Mouse (Mus musculus) c-Kit-positive CD71-positive TER-119-positive erythroid progenitor cells, embryonic 14.5 days (primary cell): Measurements from ENCODE around the gene Sphk2.

Source experiments
- DNase-seq: peaks from one replicate; pipeline ENCODE4 v3.0.0-alpha.2; 2013; ENCODE audit warnings: low spot score

Gene Sphk2

DNA sequence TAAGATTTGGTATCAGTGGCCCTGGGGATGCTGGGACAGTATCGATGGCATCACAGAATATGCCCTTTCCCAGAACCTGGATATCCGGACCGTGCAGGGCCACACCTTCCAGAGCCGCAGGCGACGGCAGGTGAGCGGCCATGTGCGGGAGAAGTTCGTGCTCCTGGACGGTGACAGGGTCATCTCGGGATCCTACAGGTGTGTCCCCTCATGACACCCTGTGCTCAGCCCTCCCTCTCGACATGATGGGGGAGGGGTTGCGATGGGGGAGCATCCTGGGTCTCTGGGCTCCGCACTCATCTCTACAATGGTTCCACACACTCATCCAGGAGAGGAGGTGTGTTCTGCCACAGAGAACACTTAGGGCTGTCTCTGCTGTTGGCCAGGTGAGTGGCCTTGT, 6.0 kb upstream of the Sphk2 start:
- no peak for DNase-seq

- DNase-seq = no peak
These were observed 5.5 kb upstream of the Sphk2 start for GRCm38 (mm10) chr7:45723301-45723700.

GRCm38 (mm10) chr7:45722348-45722713, 4.5 kb upstream of the Sphk2 start:
- DNase-seq = no peak

- DNase-seq = no peak
These were observed 4.0 kb upstream of the Sphk2 start for GRCm38 (mm10) chr7:45721642-45722347.

GRCm38 (mm10) chr7:45721234-45721571, 3.4 kb upstream of the Sphk2 start:
- DNase-seq = no peak

GRCm38 (mm10) chr7:45720413-45721233, 2.8 kb upstream of the Sphk2 start, which contains the start of gene Fam83e:
Gene Fam83e, plus strand, starts transcription at chr7:45721212.
- DNase-seq = no peak

DNA sequence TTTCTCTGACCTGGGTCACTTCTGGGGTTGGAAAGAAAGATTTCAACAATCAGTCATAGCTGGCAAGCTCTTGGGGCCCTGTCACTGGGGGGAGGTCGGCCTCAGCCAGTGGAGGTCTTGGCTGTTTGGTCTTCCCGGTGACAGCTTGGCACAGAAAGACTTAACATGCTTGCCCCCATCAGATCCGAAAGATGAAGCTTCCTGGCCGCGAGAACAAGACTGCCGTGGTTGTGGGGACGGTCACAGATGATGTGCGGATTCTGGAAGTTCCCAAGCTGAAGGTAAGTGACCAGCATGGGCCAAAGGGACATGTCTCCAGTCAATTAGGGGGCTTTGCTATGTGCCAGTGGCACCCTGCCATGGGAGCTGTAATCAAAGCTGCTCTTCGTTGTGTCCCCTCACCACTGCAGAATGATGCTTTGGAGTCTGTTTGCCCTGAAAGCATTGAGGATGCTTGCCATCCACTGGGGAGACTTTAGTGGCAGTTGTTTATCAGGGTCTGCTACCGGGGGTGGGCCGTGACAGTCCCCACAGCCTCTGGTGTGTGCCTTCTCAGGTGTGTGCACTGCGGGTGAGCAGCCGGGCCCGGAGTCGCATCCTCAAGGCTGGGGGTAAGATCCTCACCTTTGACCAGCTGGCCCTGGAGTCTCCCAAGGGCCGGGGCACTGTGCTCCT, 2.1 kb upstream of the Sphk2 start:
- DNase-seq = no peak

DNA sequence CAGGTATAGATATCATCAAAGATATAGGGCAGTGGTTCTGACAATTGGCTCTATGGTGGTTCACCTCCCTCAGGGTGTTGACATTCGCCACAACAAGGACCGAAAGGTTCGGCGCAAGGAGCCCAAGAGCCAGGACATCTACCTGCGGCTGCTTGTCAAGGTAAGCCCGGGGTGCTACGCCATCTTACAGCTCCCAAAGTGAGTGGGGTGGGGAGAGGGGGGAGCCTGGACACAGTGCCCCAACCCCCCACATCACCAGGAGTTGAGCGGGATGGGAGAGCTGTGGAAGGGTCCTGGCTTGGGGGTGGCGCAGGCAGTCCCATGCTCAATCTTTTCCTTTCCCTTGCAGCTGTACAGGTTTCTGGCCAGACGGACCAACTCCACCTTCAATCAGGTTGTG, 1.4 kb upstream of the Sphk2 start:
- DNase-seq = no peak

- DNase-seq = no peak
These were observed 529 bp upstream of the Sphk2 start for GRCm38 (mm10) chr7:45718331-45718730.

GRCm38 (mm10) chr7:45716952-45717917, 567 bp downstream of the Sphk2 start:
- no peak for DNase-seq

GRCm38 (mm10) chr7:45716460-45716857, 1.3 kb downstream of the Sphk2 start:
- no peak for DNase-seq

DNA sequence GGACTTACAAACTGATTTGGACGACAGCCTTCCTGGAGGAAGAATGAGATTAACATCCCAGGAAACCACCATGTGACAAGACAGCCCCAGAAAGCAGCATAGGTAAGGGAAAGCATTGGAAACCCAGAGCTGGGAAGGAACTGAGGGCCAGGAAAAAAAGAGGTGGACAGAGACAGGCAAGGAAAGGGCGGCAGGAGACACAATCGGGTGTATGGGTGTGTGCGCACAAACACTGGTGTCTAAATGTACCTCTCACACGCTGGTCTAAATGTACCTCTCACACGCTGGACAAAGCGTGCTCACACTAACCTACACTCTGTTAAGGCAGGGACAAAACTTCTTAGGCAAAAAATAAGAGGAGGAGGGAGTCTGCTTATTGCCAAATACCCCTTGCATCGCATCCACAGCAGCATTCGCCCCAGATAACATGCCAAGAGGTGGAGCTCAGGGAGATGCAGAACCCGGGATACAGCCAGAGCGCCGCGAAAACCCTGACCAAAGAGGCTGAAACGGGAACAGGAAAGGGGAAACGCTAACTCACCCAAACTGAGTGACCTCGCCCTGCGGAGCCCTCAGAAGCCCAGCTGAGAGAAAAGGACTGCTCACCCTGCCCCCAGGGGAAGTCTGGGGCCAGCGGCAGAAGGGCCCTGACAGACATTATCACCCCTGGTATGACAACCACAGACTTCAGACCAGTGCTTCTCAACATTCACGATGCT, 1.9 kb downstream of the Sphk2 start:
- no peak for DNase-seq

DNA sequence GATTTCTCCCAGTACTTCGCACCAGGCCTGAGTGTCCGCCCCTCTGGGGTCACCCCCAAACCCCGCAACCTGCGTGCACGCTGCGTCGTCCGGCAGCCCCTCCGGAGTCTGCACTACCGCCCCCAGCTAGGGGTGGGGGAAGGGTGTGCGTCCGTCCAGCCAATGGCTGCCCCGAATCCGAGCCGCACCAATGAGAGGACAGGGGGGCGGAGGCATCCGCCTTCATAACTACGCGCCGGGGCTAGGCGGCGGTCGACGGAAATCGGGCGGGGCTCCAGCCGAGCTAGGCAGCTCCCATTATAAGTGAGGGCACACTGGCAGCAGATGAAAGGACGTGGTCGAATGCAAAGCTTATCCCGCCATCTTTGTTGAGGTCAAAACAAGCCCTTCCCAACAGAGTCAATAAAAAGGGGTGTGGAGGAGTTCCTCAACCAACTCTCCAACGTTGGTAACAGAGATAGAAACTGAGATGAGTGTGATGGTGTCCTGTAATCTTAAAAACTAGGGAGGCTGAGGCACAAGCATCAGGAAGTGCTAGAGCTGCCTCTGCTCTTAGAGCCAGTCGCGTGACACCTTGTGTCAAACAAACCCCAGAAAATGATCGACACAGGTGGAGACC, 2.6 kb downstream of the Sphk2 start, which contains the start of gene Rpl18:
Gene Rpl18, plus strand, starts transcription at position 368 of the 619 bp plus-strand sequence.
- DNase-seq = peak; percentile 93

GRCm38 (mm10) chr7:45714630-45715089, 3.1 kb downstream of the Sphk2 start:
- DNase-seq = peak; percentile 57

GRCm38 (mm10) chr7:45713881-45714520, 3.8 kb downstream of the Sphk2 start:
- DNase-seq = no peak

DNA sequence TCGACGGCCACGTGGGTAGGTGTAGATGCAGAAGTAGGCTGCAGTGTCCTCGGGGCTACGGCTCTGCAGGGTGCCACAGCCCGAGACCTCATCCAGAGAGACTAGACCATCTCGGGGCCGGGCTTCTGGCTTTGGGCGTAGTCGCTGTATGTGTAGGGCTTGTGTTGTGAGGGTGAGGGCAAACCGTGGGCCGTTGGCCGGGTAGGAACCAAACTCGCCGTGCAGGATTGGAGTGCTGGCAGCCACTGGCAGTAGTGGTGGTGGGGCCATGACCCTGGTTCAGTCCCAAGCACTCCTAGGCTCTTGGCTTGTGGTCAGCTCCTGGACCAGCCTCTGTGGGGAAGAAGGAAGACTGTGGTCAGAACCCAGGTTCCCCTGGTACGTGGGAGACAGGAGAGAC, 4.4 kb downstream of the Sphk2 start:
- no peak for DNase-seq

DNA sequence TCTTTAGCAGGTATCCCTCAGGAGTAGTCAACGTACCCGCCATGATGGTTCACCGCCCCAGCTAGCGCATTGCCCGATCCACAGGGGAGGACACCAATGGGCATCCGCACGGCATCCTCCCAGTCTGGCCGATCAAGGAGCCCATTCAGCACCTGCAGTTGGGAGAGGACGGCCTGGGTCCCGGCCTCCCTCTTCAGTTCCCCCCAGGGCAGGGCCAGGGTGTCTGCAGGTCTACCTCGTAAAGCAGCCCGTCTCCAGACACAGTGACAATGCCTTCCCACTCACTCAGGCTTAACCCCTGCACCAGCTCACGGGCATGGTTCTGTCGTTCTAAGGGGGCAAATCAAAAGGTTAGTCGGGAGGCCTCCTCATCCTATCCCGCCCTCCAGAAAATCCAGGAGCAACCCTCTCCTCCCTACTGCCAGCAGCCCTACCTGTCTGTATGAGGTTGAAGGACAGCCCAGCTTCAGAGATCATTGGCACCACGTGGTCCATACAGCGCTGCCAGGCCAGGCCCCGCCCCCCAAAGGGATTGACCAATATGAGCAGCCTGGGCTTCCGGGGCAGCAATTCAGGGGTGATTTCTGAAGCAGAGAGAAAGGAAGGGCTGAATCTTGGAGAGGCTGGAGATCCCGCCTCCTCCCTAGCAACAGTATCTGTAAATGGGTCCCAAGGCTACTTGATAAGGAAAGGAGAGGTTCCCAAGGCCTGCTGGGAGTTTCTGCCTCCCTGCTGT, 5.6 kb downstream of the Sphk2 start:
- no peak for DNase-seq

- no peak for DNase-seq
These were observed 6.3 kb downstream of the Sphk2 start for GRCm38 (mm10) chr7:45711316-45712021.
